Mouse (Mus musculus) left cerebral cortex, adult 8-10 months (tissue): ENCODE measurements around the gene Olfr1281. TPM values are rescaled to one million over a fixed set of nuclear protein-coding genes. Genes with fewer than 3 reads are reported as not detected.
"Not testable (repeated sequence)": the region's sequence is repeated elsewhere in the genome, so short reads cannot be mapped to it uniquely, and the experiment has no call there.

Experiments used
- DNase-seq, 2 experiments: peaks; one replicate each; pipeline ENCODE4 v3.0.0; 2022; ENCODE audit warnings: low spot score in 2 of 2
- total RNA-seq, 4 experiments: library from RNA; stranded (reverse); gene quantifications; 2 replicates each; pipeline ENCODE4 v1.2.4; 2022

The Olfr1281 gene
- not detected for total RNA-seq

GRCm38 (mm10) chr2:111326220-111326619 lies at the start of gene Olfr1281:
Olfr1281 (plus strand) TSS chr2:111326520.
- no peak for DNase-seq

GRCm38 (mm10) chr2:111289836-111290235 lies 36.5 kb upstream of the Olfr1281 start, which contains the start of gene Olfr1278:
Olfr1278 (plus strand) TSS chr2:111290136.
- DNase-seq = no peak

- no peak for DNase-seq
Observed at GRCm38 (mm10) chr2:111298541-111298940, 27.8 kb upstream of the Olfr1281 start.

- DNase-seq = no peak
Observed at GRCm38 (mm10) chr2:111300374-111300773, 25.9 kb upstream of the Olfr1281 start, which contains the start of gene Olfr1279. Olfr1279 (plus strand) TSS chr2:111300635.

GRCm38 (mm10) chr2:111313717-111314116 lies 12.6 kb upstream of the Olfr1281 start, which contains the start of gene Olfr1280:
Olfr1280 (plus strand) TSS chr2:111314017.
- no peak for DNase-seq

GRCm38 (mm10) chr2:111333721-111334120 lies 7.4 kb downstream of the Olfr1281 start:
- DNase-seq = not testable (repeated sequence)

- no peak for DNase-seq
Observed at GRCm38 (mm10) chr2:111335976-111336375, 9.7 kb downstream of the Olfr1281 start, which contains the start of gene Olfr1282. Olfr1282 (minus strand) TSS chr2:111336076.

- no peak for DNase-seq
Observed at GRCm38 (mm10) chr2:111366490-111366889, 40.2 kb downstream of the Olfr1281 start, which contains the start of gene Olfr1283. Olfr1283 (plus strand) TSS chr2:111366790.

- DNase-seq = no peak
Observed at GRCm38 (mm10) chr2:111375222-111375621, 48.9 kb downstream of the Olfr1281 start, which contains the start of gene Olfr1284. Olfr1284 (plus strand) TSS chr2:111375522.

Other genes starting within 250 kb of the Olfr1281 start
- not detected for gene Gm13941, start 220.5 kb upstream of the Olfr1281 start, total RNA-seq
- not detected for gene Gm15130, start 173.6 kb upstream of the Olfr1281 start, total RNA-seq
- gene 4930430A15Rik, start 96.9 kb upstream of the Olfr1281 start, total RNA-seq = not detected
- not detected for gene Olfr1275, start 91.2 kb upstream of the Olfr1281 start, total RNA-seq
- not detected for gene Olfr1276, start 72.0 kb upstream of the Olfr1281 start, total RNA-seq
- not detected for gene Olfr1277, start 52.4 kb upstream of the Olfr1281 start, total RNA-seq
- not detected for gene Olfr1278, start 36.4 kb upstream of the Olfr1281 start, total RNA-seq
- not detected for gene Olfr1279, start 25.9 kb upstream of the Olfr1281 start, total RNA-seq
- gene Olfr1280, start 12.5 kb upstream of the Olfr1281 start, total RNA-seq = not detected
- gene Olfr1282, start 9.6 kb downstream of the Olfr1281 start, total RNA-seq = not detected
- gene Olfr1283, start 40.3 kb downstream of the Olfr1281 start, total RNA-seq = not detected
- gene Olfr1284, start 49.0 kb downstream of the Olfr1281 start, total RNA-seq = not detected
- gene Olfr1286, start 96.6 kb downstream of the Olfr1281 start, total RNA-seq = not detected
- gene Olfr1287, start 122.6 kb downstream of the Olfr1281 start, total RNA-seq = not detected
- gene Olfr1288, start 147.6 kb downstream of the Olfr1281 start, total RNA-seq = not detected
- not detected for gene Olfr1289, start 154.3 kb downstream of the Olfr1281 start, total RNA-seq
- gene Olfr1290, start 167.3 kb downstream of the Olfr1281 start, total RNA-seq = not detected
- not detected for gene Olfr1291-ps1, start 170.7 kb downstream of the Olfr1281 start, total RNA-seq
- not detected for gene Olfr1293-ps, start 198.7 kb downstream of the Olfr1281 start, total RNA-seq
- not detected for gene Olfr1294, start 213.8 kb downstream of the Olfr1281 start, total RNA-seq
- gene Olfr1295, start 243.2 kb downstream of the Olfr1281 start, total RNA-seq = not detected